Mouse (Mus musculus) midbrain, embryonic 11.5 days (tissue): ENCODE data around the gene 2610507B11Rik. TPM values are rescaled to one million over a fixed set of nuclear protein-coding genes. Genes with fewer than 3 reads are reported as not detected.
A peak's percentile ranks its signal among the peaks of the same experiment; 100 is the strongest.

ENCODE experiments used
- ATAC-seq: fragments of 200-750 bp; cut with Nextera tagmentation; 2 replicates; pipeline ENCODE4 v1.8.0; 2017; ENCODE audit warnings: moderate TSS enrichment, moderate library complexity; ENCODE audit not compliant: low FRiP score
- DNase-seq: peaks from one replicate; pipeline ENCODE4 v3.0.0; 2015; ENCODE audit warnings: low spot score; ENCODE audit errors: missing footprints
- H3K27ac ChIP-seq: fragments of 300-500 bp; sonication (generic); 2 replicates; pipeline ENCODE4 v1.5.1; 2014; ENCODE audit warnings: low read depth, low read length
- H3K27me3 ChIP-seq: fragments of 300-500 bp; sonication (generic); 2 replicates; pipeline ENCODE4 v1.6.1; 2014; ENCODE audit warnings: mild to moderate bottlenecking, low read length, moderate library complexity, mixed read lengths; ENCODE audit not compliant: control insufficient read depth, insufficient read depth
- H3K36me3 ChIP-seq: fragments of 300-500 bp; sonication (generic); 2 replicates; pipeline ENCODE4 v1.6.1; 2014; ENCODE audit warnings: mild to moderate bottlenecking, low read length, moderate library complexity, mixed read lengths; ENCODE audit not compliant: control insufficient read depth, insufficient read depth
- H3K4me1 ChIP-seq: fragments of 300-500 bp; sonication (generic); 2 replicates; pipeline ENCODE4 v1.6.1; 2014; ENCODE audit warnings: low read length; ENCODE audit not compliant: control insufficient read depth, insufficient read depth
- H3K4me2 ChIP-seq: fragments of 300-500 bp; sonication (generic); 2 replicates; pipeline ENCODE4 v1.6.1; 2014; ENCODE audit warnings: mild to moderate bottlenecking, moderate library complexity
- H3K4me3 ChIP-seq: fragments of 300-500 bp; sonication (generic); 2 replicates; pipeline ENCODE4 v1.5.1; 2014; ENCODE audit warnings: low read depth, low read length
- H3K9ac ChIP-seq: fragments of 300-500 bp; sonication (generic); 2 replicates; pipeline ENCODE4 v1.6.1; 2014; ENCODE audit warnings: low read length
- H3K9me3 ChIP-seq: fragments of 300-500 bp; sonication (generic); 2 replicates; pipeline ENCODE4 v1.6.1; 2016; ENCODE audit warnings: low read length; ENCODE audit not compliant: control insufficient read depth
- WGBS: fragments of 180-500 bp; shearing (Covaris S2); extraction: QIAGEN DNeasy Blood & Tissue Kit; methylation state at CpG from one replicate; pipeline ENCODE4 v1.1.7; 2014; 5-methylcytosine and 5-hydroxymethylcytosine counted together
- polyA plus RNA-seq: library from polyadenylated mRNA; unstranded; fragments of >200 nt; fragmentation: Nextera tagmentation; extraction: Ambion mirVana; gene quantifications from 2 replicates; pipeline ENCODE4 v1.2.1, GENCODE M21; 2014

Gene 2610507B11Rik
- polyA plus RNA-seq, 1 experiment from 2014 or later: 70.4 TPM

DNA sequence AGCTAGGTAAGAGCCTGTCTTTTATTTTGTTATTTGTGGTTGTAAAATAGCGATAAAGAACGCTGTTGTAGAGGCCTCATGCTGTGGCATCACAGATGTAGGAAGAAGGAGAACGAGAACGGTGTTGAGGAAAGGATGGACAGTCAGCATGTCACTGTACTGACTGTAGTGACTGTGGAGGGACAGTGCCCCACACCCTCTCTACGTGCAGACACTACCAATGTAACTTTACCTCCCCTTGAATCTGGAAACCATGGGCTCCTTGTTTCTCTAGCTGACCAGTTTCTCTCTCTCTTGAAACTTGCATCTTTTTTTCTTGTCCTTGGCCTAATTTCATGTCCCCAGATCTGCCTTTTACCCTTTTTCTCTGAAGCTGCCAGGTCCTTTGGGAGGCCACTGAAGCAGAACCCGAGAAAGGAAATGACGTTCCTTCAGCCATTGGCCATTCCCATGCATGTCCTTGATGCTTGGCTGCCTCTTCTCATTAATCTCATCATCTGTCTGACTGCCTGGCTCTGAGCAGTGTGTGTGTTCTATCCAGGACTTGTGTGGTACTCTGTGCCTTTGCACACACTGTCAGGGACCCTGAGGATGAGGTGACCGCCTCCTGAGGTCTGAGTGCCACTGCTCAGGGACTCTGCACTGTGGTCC lies 49.4 kb downstream of the 2610507B11Rik start:
- Histone ChIP-seq H3K36me3 (peaks cover 34% of the 10 kb centered on the region), H3K4me3 (no peak overlapping the region), H3K4me2 (no peak overlapping the region), H3K27me3 (no peaks in the 10 kb centered on the region), H3K9ac (no peak overlapping the region), H3K4me1 (0 out of 2 replicates have a peak, but pooled peaks cover 2% of the 10 kb centered on the region), H3K27ac (no peak overlapping the region), H3K9me3 (no peaks in the 10 kb centered on the region)
- ATAC-seq: no peak
- DNase-seq: no peak
- WGBS: 83% methylated on average over 8 of the region's 8 CpGs

DNA sequence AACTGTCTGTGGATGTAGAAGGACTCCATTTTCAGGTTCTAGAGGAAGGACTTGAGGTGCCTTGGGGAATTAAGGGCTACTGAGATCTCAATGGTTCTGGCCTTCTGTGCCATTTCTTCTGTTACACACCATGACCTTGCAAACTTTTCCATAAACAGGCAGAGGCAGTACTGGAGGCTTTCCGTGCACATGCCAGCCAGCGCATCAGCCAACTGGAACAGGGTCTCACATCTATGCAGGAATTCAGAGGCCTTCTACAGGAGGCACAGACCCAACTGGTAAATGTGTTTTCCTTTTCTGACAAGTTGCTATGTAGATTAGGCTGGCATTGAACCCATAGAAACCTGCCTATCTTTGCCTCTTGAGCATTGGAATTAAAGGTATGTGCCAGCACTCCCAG lies 52.1 kb downstream of the 2610507B11Rik start:
- Histone ChIP-seq H3K4me2 (no peak overlapping the region), H3K4me1 (no peaks in the 10 kb centered on the region), H3K9ac (no peak overlapping the region), H3K4me3 (no peak overlapping the region), H3K27ac (no peak overlapping the region), H3K9me3 (no peaks in the 10 kb centered on the region), H3K36me3 (peaks cover 38% of the 10 kb centered on the region), H3K27me3 (no peaks in the 10 kb centered on the region)
- DNase-seq (no peak), ATAC-seq (no peak)
- WGBS: 96% methylated on average over 2 of the region's 2 CpGs

DNA sequence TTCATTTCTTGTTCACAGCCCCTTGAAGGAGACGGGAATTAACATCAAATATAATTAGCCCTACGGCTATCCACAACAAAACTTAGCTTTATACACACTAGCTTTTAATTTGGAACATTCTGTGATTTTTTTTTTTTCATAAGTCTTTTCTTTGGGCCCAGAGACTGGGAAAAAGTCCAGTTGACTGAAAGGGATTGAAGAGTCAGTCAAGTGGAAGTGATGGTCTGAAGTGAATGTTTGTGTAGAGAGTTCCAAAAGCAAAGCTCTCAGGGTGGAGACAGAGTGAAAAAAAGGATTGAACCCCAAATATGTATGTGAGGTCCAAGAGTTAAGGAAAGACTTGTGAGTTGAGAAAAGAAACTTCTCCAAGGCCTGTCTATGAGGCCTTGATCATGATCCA lies 56.9 kb downstream of the 2610507B11Rik start:
- peaks cover 52% of the 10 kb centered on the region for H3K36me3 ChIP-seq
- WGBS: 95% methylated on average over 2 of the region's 2 CpGs
- DNase-seq (peak; percentile 57), ATAC-seq (no peak)
- H3K4me2 ChIP-seq: no peak overlapping the region
- H3K9ac ChIP-seq: no peak overlapping the region
- H3K9me3 ChIP-seq: no peaks in the 10 kb centered on the region
- no peaks in the 10 kb centered on the region for H3K4me1 ChIP-seq
- H3K4me3 ChIP-seq: no peak overlapping the region
- H3K27me3 ChIP-seq: no peaks in the 10 kb centered on the region
- H3K27ac ChIP-seq: no peak overlapping the region

DNA sequence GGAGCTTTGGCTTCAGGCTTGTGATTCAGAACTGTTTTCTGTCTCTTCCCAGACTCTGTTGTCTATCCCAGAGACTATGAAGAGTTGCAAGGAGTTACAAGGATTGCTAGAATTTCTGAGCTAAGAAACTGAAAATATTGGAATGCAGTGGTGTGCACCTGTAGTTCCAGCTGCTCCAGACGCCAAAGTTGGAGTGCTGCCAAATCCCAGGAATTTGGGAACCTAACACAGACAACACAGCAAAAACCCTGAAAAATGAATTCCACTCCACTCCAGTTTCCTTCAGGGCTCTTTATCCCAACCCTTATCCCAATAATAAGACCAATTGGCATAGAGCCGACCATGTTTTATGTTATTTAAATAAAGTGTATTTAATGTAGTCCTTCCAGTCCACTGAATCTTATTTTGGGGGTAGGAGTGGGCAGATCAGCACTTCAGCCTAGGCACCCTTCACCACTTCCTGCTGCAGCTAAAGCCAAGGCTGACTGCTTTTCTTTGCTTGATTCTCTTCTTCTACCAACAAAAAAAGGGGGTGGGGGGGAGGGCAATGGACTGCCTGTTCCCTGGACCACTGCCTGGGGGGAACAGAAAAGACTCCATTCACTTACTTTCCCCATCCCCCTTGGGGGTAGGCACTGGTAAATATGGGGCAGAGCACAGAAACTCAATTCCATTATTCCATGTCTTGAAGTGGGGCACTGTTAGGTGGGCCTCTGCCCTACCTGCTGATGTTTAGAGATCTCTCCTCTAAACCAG lies 60.7 kb downstream of the 2610507B11Rik start:
- H3K9me3 ChIP-seq: no peaks in the 10 kb centered on the region
- H3K4me1 ChIP-seq: no peaks in the 10 kb centered on the region
- ATAC-seq (no peak), DNase-seq (no peak)
- no peak overlapping the region for H3K9ac ChIP-seq
- H3K4me3 ChIP-seq: no peak overlapping the region
- H3K36me3 ChIP-seq: peaks cover 30% of the 10 kb centered on the region
- H3K4me2 ChIP-seq: no peak overlapping the region
- no peak overlapping the region for H3K27ac ChIP-seq
- 85% methylated on average over 2 of the region's 2 CpGs for WGBS
- H3K27me3 ChIP-seq: no peaks in the 10 kb centered on the region

DNA sequence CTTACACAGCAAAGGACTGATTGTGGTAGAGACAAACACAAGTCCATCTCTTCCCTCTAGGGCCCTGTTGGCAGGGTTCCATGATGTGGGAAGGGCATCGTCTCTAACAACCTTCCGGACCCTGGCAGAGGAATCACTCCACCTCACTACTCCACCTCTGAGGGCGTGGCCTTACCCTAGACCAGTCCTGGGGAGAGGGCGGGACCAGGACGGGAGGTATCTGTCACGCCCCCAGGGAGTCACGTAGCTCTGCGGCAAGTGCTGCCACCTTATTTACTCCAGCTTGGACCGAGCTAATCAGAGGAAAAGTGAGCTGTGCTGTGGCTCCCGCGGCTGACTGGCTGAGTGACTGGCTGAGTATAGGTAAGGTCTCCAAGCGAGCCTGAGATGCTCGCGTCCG lies 61.3 kb downstream of the 2610507B11Rik start, which contains the start of gene Aldoc:
Gene Aldoc (plus strand): TSS at position 109 of the 400 bp plus-strand sequence.
- no peaks in the 10 kb centered on the region for H3K9me3 ChIP-seq
- 5% methylated on average over 15 of the region's 15 CpGs for WGBS
- no peak within 1 kb of the TSS for H3K27ac ChIP-seq
- ATAC-seq: peak; percentile 48; the same call in 1 of the 2 replicates
- no peak within 1 kb of the TSS for H3K4me2 ChIP-seq
- no peaks in the 10 kb centered on the region for H3K4me1 ChIP-seq
- no peaks in the 10 kb centered on the region for H3K27me3 ChIP-seq
- peaks cover 24% of the 10 kb centered on the region; the same call in 1 of the 2 replicates for H3K36me3 ChIP-seq
- H3K9ac ChIP-seq: no peak within 1 kb of the TSS
- H3K4me3 ChIP-seq: no peak within 1 kb of the TSS
- DNase-seq: no peak

DNA sequence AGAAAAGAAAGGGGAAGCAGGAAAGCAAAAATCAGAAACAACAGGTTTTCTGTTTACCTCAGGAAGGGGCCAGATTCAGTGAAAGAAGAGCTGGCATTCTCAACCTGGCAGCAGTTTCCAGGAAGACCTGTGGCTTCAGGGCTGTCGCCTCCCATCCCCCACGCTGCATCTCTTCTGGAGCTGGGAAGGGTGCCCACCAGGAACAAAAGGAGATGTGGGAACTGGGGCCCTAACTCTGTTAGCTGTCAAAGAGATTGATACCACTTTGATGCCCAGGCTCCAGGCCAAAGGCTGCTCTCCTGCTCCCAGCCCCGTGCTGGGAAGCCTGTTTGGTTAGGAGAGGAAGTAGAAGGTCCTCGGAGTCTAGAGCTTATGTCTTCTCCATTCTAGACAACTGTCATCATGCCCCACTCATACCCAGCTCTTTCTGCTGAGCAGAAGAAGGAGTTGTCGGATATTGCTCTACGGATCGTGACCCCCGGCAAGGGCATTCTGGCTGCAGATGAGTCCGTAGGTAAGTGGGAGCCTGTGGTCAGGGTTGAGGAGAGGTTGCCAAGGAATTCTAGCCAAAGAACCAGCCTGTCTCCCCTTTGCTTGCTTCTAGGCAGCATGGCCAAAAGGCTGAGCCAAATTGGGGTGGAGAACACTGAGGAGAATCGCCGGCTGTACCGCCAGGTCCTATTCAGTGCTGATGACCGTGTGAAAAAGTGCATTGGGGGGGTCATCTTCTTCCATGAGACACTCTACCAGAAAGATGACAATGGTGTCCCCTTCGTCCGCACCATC lies 62.6 kb downstream of the 2610507B11Rik start:
- Histone ChIP-seq H3K36me3 (peaks cover 19% of the 10 kb centered on the region; the same call in 1 of the 2 replicates), H3K4me3 (no peak overlapping the region), H3K27me3 (no peaks in the 10 kb centered on the region), H3K4me1 (peaks cover 4% of the 10 kb centered on the region), H3K27ac (no peak overlapping the region), H3K9me3 (no peaks in the 10 kb centered on the region), H3K9ac (no peak overlapping the region), H3K4me2 (no peak overlapping the region)
- DNase-seq (no peak), ATAC-seq (no peak)
- 89% methylated on average over 15 of the region's 15 CpGs for WGBS

DNA sequence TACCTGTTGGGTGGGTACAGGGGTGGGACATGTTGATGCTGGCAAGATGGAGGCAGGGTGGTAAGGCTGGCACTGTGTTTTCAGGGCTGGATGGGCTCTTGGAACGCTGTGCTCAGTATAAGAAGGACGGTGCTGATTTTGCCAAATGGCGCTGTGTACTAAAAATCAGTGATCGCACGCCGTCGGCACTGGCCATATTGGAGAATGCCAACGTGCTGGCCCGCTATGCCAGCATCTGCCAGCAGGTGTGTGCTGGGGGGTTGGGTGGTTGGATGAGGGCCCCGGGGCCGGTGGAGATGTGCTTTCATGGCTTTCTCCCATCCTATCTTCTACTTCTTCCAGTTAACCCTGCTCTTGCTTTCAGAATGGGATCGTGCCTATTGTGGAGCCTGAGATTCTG lies 63.4 kb downstream of the 2610507B11Rik start:
- H3K36me3 ChIP-seq: peaks cover 16% of the 10 kb centered on the region; the same call in 1 of the 2 replicates
- 94% methylated on average over 12 of the region's 12 CpGs for WGBS
- H3K4me3 ChIP-seq: no peak overlapping the region
- no peak overlapping the region for H3K27ac ChIP-seq
- no peak overlapping the region for H3K4me2 ChIP-seq
- H3K27me3 ChIP-seq: no peaks in the 10 kb centered on the region
- ATAC-seq: no peak
- no peaks in the 10 kb centered on the region for H3K9me3 ChIP-seq
- no peak overlapping the region for H3K9ac ChIP-seq
- DNase-seq: no peak
- peaks cover 6% of the 10 kb centered on the region for H3K4me1 ChIP-seq

DNA sequence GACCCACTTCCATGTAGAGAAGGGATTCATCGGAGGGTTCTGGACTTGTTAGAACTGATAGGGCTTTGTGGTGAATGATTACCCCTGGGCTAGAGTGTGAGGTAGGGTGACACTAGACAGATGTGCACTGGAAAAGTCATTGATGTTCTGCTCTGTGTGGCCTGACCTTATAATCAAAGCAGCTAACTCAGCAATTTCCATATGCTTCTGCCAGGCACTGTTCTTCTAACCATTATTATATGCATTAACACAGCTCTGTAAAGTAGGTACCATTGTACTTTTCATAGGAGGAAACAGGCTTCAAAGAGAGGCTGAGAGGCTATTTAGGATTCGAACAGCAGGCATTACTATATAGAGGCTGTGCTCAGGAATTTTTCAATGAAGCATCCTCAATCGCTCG lies 65.7 kb downstream of the 2610507B11Rik start:
- Histone ChIP-seq H3K4me2 (no peak overlapping the region), H3K36me3 (no peaks in the 10 kb centered on the region; the same call in 1 of the 2 replicates), H3K4me3 (no peak overlapping the region), H3K9me3 (no peaks in the 10 kb centered on the region), H3K27me3 (no peaks in the 10 kb centered on the region), H3K27ac (no peak overlapping the region), H3K9ac (no peak overlapping the region), H3K4me1 (peaks cover 6% of the 10 kb centered on the region)
- ATAC-seq (no peak), DNase-seq (no peak)
- 94% methylated on average over 4 of the region's 4 CpGs for WGBS
